Mouse (Mus musculus) embryonic facial prominence, embryonic 15.5 days (tissue): Measurements from ENCODE around the gene Frrs1l. TPM values are rescaled to one million over a fixed set of nuclear protein-coding genes. Genes with fewer than 3 reads are reported as not detected.

ENCODE experiments used
- ATAC-seq: fragments of 200-750 bp; cut with Nextera tagmentation; 2 replicates; pipeline ENCODE4 v1.8.0; 2017; ENCODE audit warnings: low read depth, moderate TSS enrichment; ENCODE audit not compliant: insufficient number of reproducible peaks, low FRiP score, low TSS enrichment
- H3K27ac ChIP-seq: fragments of 300-500 bp; sonication (generic); replicated peaks from 2 replicates; pipeline ENCODE4 v1.5.1; 2015; ENCODE audit warnings: mild to moderate bottlenecking, inconsistent platforms
- H3K27me3 ChIP-seq: fragments of 300-500 bp; sonication (generic); 2 replicates; pipeline ENCODE4 v1.6.1; 2015; ENCODE audit warnings: inconsistent platforms
- H3K36me3 ChIP-seq: fragments of 300-500 bp; sonication (generic); 2 replicates; pipeline ENCODE4 v1.6.1; 2015; ENCODE audit warnings: mild to moderate bottlenecking, inconsistent platforms
- H3K4me1 ChIP-seq: fragments of 300-500 bp; sonication (generic); 2 replicates; pipeline ENCODE4 v1.6.1; 2015; ENCODE audit warnings: inconsistent platforms
- H3K4me2 ChIP-seq: fragments of 300-500 bp; sonication (generic); replicated peaks from 2 replicates; pipeline ENCODE4 v1.6.1; 2015; ENCODE audit warnings: mild to moderate bottlenecking, inconsistent platforms
- H3K4me3 ChIP-seq: fragments of 300-500 bp; sonication (generic); replicated peaks from 2 replicates; pipeline ENCODE4 v1.5.1; 2015; ENCODE audit warnings: mild to moderate bottlenecking, inconsistent platforms
- H3K9ac ChIP-seq: fragments of 300-500 bp; sonication (generic); 2 replicates; pipeline ENCODE4 v1.6.1; 2015; ENCODE audit warnings: inconsistent platforms
- H3K9me3 ChIP-seq: fragments of 300-500 bp; sonication (generic); replicated peaks from 2 replicates; pipeline ENCODE4 v1.6.1; 2016; ENCODE audit warnings: inconsistent platforms
- WGBS: fragments of 180-500 bp; shearing (Covaris S2); methylation state at CpG from one replicate; pipeline ENCODE4 v1.1.7; 2015; 5-methylcytosine and 5-hydroxymethylcytosine counted together
- polyA plus RNA-seq: library from polyadenylated mRNA; unstranded; fragments of >200 nt; fragmentation: Nextera tagmentation; extraction: Ambion mirVana; gene quantifications from 2 replicates; pipeline ENCODE4 v1.2.1, GENCODE M21; 2015

The Frrs1l gene
- polyA plus RNA-seq, 1 experiment from 2014 or later, result 2.9 TPM

- no peaks in the 10 kb centered on the region for H3K9me3 ChIP-seq
- no peak overlapping the region for H3K27ac ChIP-seq
- 70% methylated on average over 7 of the region's 7 CpGs for WGBS
- no peaks in the 10 kb centered on the region for H3K27me3 ChIP-seq
- no peaks in the 10 kb centered on the region for H3K4me1 ChIP-seq
- no peak overlapping the region for H3K4me3 ChIP-seq
- no peaks in the 10 kb centered on the region for H3K36me3 ChIP-seq
- no peak overlapping the region for H3K4me2 ChIP-seq
- H3K9ac ChIP-seq, result no peak overlapping the region
- ATAC-seq, result no peak
Observed at GRCm38 (mm10) chr4:56965586-56966179, 24.5 kb downstream of the Frrs1l start.

DNA sequence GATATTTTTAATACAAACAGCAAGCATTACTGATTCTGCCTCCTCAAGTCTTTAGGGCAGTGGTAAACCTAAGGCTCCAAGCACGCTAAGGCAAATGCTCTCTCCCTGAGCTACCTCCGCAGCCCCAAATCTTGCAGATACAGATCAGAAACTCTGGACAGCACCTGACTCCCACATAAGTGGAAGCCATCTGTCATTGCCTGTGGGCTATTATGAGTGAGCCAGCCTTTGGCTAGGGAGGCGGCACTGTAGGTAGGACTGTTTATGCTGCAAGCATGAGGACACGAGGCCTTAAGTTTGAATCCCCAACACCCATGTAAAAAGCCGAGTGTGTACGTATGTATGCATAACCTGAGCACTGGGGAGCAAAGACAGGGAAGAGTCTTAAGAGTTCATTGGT, 26.5 kb downstream of the Frrs1l start:
- Histone ChIP-seq H3K4me3 (no peak overlapping the region), H3K9me3 (no peaks in the 10 kb centered on the region), H3K9ac (no peak overlapping the region), H3K4me2 (no peak overlapping the region), H3K27me3 (no peaks in the 10 kb centered on the region), H3K27ac (no peak overlapping the region), H3K36me3 (no peaks in the 10 kb centered on the region), H3K4me1 (no peaks in the 10 kb centered on the region)
- no peak for ATAC-seq
- WGBS, result 82% methylated on average over 6 of the region's 6 CpGs

- Histone ChIP-seq H3K9me3 (no peaks in the 10 kb centered on the region), H3K27ac (no peak overlapping the region), H3K27me3 (no peaks in the 10 kb centered on the region), H3K4me3 (no peak overlapping the region), H3K4me2 (no peak overlapping the region), H3K4me1 (no peaks in the 10 kb centered on the region), H3K36me3 (no peaks in the 10 kb centered on the region), H3K9ac (no peak overlapping the region)
- 73% methylated on average over 12 of the region's 12 CpGs for WGBS
- ATAC-seq, result no peak
Observed at GRCm38 (mm10) chr4:56961320-56961925, 28.8 kb downstream of the Frrs1l start.

GRCm38 (mm10) chr4:56957518-56957917, 32.7 kb downstream of the Frrs1l start:
- no peak for ATAC-seq
- H3K27me3 ChIP-seq, result no peaks in the 10 kb centered on the region
- no peaks in the 10 kb centered on the region for H3K4me1 ChIP-seq
- WGBS, result 48% methylated on average over 9 of the region's 9 CpGs
- no peak overlapping the region for H3K9ac ChIP-seq
- no peak overlapping the region for H3K4me3 ChIP-seq
- H3K9me3 ChIP-seq, result no peaks in the 10 kb centered on the region
- no peak overlapping the region for H3K4me2 ChIP-seq
- H3K27ac ChIP-seq, result no peak overlapping the region
- H3K36me3 ChIP-seq, result no peaks in the 10 kb centered on the region

DNA sequence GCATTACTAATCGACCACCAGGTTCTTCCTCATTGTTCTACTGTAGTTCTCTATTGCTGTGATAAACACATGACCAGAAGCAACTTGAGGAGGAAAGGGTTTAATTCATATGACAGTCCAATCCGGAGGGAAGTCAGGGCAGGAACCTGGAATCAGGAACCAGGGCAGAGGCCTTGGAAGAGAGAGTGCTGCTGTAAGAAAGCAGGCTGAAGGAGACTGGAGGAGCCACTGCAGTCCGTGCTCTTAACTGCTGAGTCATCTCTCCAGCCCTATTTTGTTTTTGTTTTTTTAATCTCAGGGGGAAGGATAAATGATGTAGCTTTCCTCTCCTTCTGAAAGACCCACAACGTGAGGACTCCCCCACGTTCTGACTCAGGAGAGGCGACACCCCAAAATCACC, 37.0 kb downstream of the Frrs1l start:
- Histone ChIP-seq H3K27me3 (no peaks in the 10 kb centered on the region), H3K9me3 (no peaks in the 10 kb centered on the region), H3K4me2 (no peak overlapping the region), H3K36me3 (no peaks in the 10 kb centered on the region), H3K4me1 (no peaks in the 10 kb centered on the region), H3K4me3 (no peak overlapping the region), H3K9ac (no peak overlapping the region), H3K27ac (no peak overlapping the region)
- 63% methylated on average over 6 of the region's 6 CpGs for WGBS
- no peak for ATAC-seq

DNA sequence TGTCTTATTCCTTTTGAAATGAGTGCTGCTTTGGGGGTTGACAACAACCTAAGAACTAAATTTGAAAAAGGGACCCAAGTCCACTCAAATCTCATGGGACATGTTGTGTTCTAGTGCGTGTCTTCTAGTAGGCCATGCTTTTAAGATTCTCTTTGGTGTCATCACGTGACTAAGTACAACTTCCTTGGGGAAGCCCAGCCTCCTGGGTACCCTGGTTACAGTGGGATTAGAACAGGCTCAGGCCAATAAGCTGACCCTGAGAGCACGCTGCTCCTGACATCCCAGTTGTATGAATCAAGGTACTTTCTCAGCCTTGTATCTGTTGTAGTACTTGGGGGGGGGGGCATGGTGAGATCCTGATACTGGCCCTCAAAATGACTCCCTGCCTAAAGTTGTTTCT, 38.5 kb downstream of the Frrs1l start:
- Histone ChIP-seq H3K4me3 (no peak overlapping the region), H3K4me2 (no peak overlapping the region), H3K27ac (no peak overlapping the region), H3K4me1 (no peaks in the 10 kb centered on the region; the same call in 1 of the 2 replicates), H3K36me3 (no peaks in the 10 kb centered on the region), H3K27me3 (no peaks in the 10 kb centered on the region), H3K9me3 (no peaks in the 10 kb centered on the region), H3K9ac (no peak overlapping the region)
- ATAC-seq, result no peak
- 83% methylated on average over 3 of the region's 3 CpGs for WGBS

DNA sequence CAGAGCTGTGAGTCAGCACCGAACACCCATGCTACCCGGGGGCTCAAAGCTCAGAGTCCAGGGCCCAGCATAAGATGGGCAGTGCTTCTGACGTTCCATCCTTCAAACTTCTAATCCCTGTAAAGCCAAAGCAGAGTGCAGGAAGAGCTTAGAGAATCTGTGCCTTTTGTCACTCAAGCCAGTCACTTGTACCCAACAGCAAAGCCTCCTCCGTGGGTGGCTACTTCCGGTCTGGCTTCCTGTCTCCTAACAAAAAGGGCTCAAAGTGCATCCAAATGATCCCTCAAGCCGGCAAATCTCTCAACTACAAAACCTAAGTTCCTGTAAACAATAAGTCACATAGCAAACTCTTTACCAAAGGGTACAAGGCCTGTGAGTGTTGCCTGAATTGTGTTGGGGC, 40.7 kb downstream of the Frrs1l start:
- H3K4me1 ChIP-seq, result peaks cover 16% of the 10 kb centered on the region
- H3K4me3 ChIP-seq, result no peak overlapping the region
- H3K36me3 ChIP-seq, result no peaks in the 10 kb centered on the region
- 61% methylated on average over 6 of the region's 6 CpGs for WGBS
- H3K9ac ChIP-seq, result no peak overlapping the region
- H3K27ac ChIP-seq, result no peak overlapping the region
- no peak overlapping the region for H3K4me2 ChIP-seq
- no peak for ATAC-seq
- no peaks in the 10 kb centered on the region for H3K27me3 ChIP-seq
- no peaks in the 10 kb centered on the region for H3K9me3 ChIP-seq

GRCm38 (mm10) chr4:56946641-56947640, 43.2 kb downstream of the Frrs1l start, which contains the start of gene Tmem245:
Tmem245 (minus strand) TSS chr4:56947437.
- Histone ChIP-seq H3K9me3 (no peaks in the 10 kb centered on the region), H3K4me3 (peak within 1 kb of the TSS; percentile 93), H3K36me3 (no peaks in the 10 kb centered on the region), H3K9ac (peak within 1 kb of the TSS; percentile 84), H3K27me3 (no peaks in the 10 kb centered on the region), H3K4me1 (peaks cover 35% of the 10 kb centered on the region), H3K4me2 (peak within 1 kb of the TSS; percentile 74), H3K27ac (peak within 1 kb of the TSS; percentile 88)
- ATAC-seq, result peak; percentile 96
- under 1% methylated on average over 106 of the region's 107 CpGs for WGBS

DNA sequence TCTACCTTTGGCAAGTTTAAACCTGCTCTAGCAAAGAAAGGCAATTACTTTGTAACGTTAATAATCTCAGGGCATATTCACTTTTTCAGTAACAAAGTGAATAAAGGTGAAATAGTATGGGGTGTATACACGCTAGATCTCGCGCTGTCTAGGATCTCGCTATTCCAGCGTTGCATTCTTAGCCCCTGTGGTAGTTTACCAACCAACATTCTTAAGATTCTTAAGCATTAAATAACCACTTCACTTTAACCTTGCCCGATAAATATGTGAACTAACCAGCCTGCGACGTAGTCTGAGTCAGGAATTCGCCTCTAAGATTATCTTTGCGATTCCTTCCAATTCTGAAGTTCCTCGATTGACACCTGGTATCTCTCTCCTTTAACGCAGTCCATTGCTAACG, 44.0 kb downstream of the Frrs1l start:
- WGBS, result under 1% methylated on average over 14 of the region's 14 CpGs
- no peak for ATAC-seq
- peaks cover 35% of the 10 kb centered on the region for H3K4me1 ChIP-seq

GRCm38 (mm10) chr4:56944286-56944685, 45.9 kb downstream of the Frrs1l start:
- no peaks in the 10 kb centered on the region for H3K9me3 ChIP-seq
- ATAC-seq, result no peak
- H3K36me3 ChIP-seq, result no peaks in the 10 kb centered on the region
- no peaks in the 10 kb centered on the region for H3K27me3 ChIP-seq
- H3K4me1 ChIP-seq, result peaks cover 42% of the 10 kb centered on the region
- H3K4me2 ChIP-seq, result 0 out of 2 replicates have a peak overlapping the region, but pooled peaks have one; percentile 1
- H3K4me3 ChIP-seq, result no peak overlapping the region
- H3K9ac ChIP-seq, result no peak overlapping the region
- H3K27ac ChIP-seq, result no peak overlapping the region
- WGBS, result 36% methylated on average over 4 of the region's 4 CpGs

More for the DNA sequence above, 44.0 kb downstream of the Frrs1l start:
- Histone ChIP-seq H3K4me2 (peak overlapping the region; percentile 74), H3K4me3 (peak overlapping the region; percentile 93), H3K27me3 (no peaks in the 10 kb centered on the region), H3K9me3 (no peaks in the 10 kb centered on the region), H3K36me3 (no peaks in the 10 kb centered on the region), H3K9ac (peak overlapping the region; percentile 84), H3K27ac (peak overlapping the region; percentile 88)

- Histone ChIP-seq H3K27me3 (no peaks in the 10 kb centered on the region), H3K4me1 (peaks cover 42% of the 10 kb centered on the region), H3K9ac (no peak overlapping the region), H3K9me3 (no peaks in the 10 kb centered on the region), H3K4me2 (no peak overlapping the region), H3K4me3 (no peak overlapping the region), H3K27ac (no peak overlapping the region), H3K36me3 (no peaks in the 10 kb centered on the region)
- 39% methylated on average over 1 of the region's 1 CpGs for WGBS
- ATAC-seq, result no peak
Observed at GRCm38 (mm10) chr4:56943258-56943657, 46.9 kb downstream of the Frrs1l start.
